Mouse (Mus musculus): ENCODE measurements around the gene Paxx.

DNA sequence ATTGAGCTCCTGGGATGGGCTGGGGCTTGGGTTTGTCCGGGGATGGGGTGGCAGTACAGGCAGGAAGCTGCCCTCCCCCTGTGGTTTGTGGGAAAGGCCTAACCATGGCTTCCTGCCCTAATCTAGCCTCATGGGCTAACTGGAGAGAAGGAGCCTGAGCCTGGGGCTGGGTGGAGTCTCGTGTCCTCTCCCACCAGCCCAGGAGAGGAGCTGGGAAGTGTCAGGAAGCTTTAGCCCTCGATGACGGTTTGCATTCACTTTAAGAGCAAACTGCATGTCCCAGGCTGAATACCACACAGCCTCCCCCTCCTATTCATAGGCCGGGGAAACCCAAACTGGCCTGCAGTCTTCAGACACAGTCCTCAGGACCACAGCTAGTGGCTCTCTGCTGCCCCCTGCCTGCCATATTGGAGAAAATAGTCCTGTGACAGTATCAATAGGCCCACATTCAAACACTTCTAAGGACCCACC, 34.1 kb downstream of the Paxx start:
- peak; percentile 66; the same call in 1 of the 2 replicates for TF ChIP-seq CTCF (IDR thresholded peaks at IDR 0.05; ENCODE audit: control insufficient read depth, insufficient read depth, insufficient replicate concordance, low read depth, low read length)
- no peak for TF ChIP-seq POLR2A (IDR thresholded peaks at IDR 0.05; ENCODE audit: control insufficient read depth, low read depth, low read length)

Measured in testis, adult 2 months (tissue).